Mouse (Mus musculus): ENCODE measurements at regions not wholly inside any gene's neighbourhood (a gene's known extent, or its start where the extent isn't known, plus 50 kb on each side); places are given as distances from the start of the nearest gene placed in this dataset.

GRCm38 (mm10) chr8:116814118-116814851 is 81.5 kb upstream of the Cdyl2 start:
- TF ChIP-seq CTCF (IDR thresholded peaks at IDR 0.05; ENCODE audit: borderline replicate concordance, insufficient read depth, low read depth, low read length) (no peak), POLR2A (IDR thresholded peaks at IDR 0.05; ENCODE audit: borderline replicate concordance, insufficient read depth, low read length) (no peak)

All from cerebellum, adult 2 months (tissue).